Mouse (Mus musculus) testis, postnatal 10 days (tissue): ENCODE data around the gene Fbxl18.

Experiments
- DNase-seq: peaks from one replicate; pipeline ENCODE4 v3.0.0; 2021; ENCODE audit warnings: low spot score

Fbxl18 gene

GRCm38 (mm10) chr5:142822286-142823095 lies 72.7 kb downstream of the Fbxl18 start:
- DNase-seq: peak; percentile 72

- no peak for DNase-seq
Measured at GRCm38 (mm10) chr5:142821974-142822285, 73.3 kb downstream of the Fbxl18 start.

- peak; percentile 93 for DNase-seq
Measured at GRCm38 (mm10) chr5:142821266-142821973, 73.8 kb downstream of the Fbxl18 start.

- DNase-seq: peak; percentile 87
Measured at GRCm38 (mm10) chr5:142820276-142821265, 74.7 kb downstream of the Fbxl18 start.

GRCm38 (mm10) chr5:142819385-142820275 lies 75.6 kb downstream of the Fbxl18 start:
- DNase-seq: peak; percentile 77

GRCm38 (mm10) chr5:142818435-142819360 lies 76.5 kb downstream of the Fbxl18 start:
- DNase-seq: peak; percentile 87

- peak; percentile 99 for DNase-seq
Measured at GRCm38 (mm10) chr5:142817524-142818434, 77.4 kb downstream of the Fbxl18 start, which contains the start of gene Tnrc18. Gene Tnrc18 (minus strand): TSS chr5:142817662.
